Mouse (Mus musculus): Measurements from ENCODE around the gene Srsf5. TPM values are rescaled to one million over a fixed set of nuclear protein-coding genes. Genes with fewer than 3 reads are reported as not detected.
A peak's percentile ranks its signal among the peaks of the same experiment; 100 is the strongest.

Gene Srsf5
- polyA plus RNA-seq, 1 experiment from 2014 or later = 478 TPM

- Histone ChIP-seq H3K36me3 (ENCODE audit: control insufficient read depth, insufficient read depth) (no peaks in the 10 kb centered on the region), H3K4me2 (ENCODE audit: low read length) (no peak overlapping the region), H3K4me1 (replicated peaks; ENCODE audit: control insufficient read depth, insufficient read depth, low read length) (peaks cover 3% of the 10 kb centered on the region; the same call in 1 of the 2 replicates), H3K9ac (replicated peaks; ENCODE audit: low read depth, low read length) (no peak overlapping the region), H3K9me3 (ENCODE audit: control insufficient read depth, low read length) (no peaks in the 10 kb centered on the region), H3K27me3 (replicated peaks; ENCODE audit: control insufficient read depth, insufficient read depth, low read length) (no peaks in the 10 kb centered on the region), H3K27ac (ENCODE audit: low read length) (no peak overlapping the region), H3K4me3 (replicated peaks; ENCODE audit: low read length) (no peak overlapping the region)
- no peak for ATAC-seq
- WGBS = 83% methylated on average over 4 of the region's 4 CpGs
Measured at GRCm38 (mm10) chr12:80986628-80987027, 41.3 kb downstream of the Srsf5 start.

DNA sequence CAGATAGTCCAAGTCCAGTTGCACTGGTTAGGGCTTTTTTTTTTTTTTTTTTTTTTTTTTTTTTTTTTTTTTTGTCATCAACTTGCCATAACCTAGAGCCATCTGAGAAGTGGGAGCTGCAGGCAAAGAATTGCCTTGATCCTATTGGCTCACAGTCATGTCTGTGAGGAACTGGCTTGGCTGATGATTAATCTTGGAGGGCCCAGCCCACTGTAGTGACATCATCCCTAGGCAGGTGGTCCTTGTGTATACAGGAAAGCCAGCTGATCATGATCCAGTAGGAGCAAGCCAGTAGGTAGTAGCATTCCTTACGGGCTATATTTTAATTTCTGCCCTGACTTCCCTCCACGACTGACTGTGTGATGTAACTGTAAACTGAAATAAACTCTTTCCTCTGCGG lies 43.0 kb downstream of the Srsf5 start:
- ATAC-seq = no peak

GRCm38 (mm10) chr12:80990901-80991445 lies 45.7 kb downstream of the Srsf5 start:
- H3K4me1 ChIP-seq (replicated peaks; ENCODE audit: control insufficient read depth, insufficient read depth, low read length) = peaks cover 3% of the 10 kb centered on the region; the same call in 1 of the 2 replicates
- no peaks in the 10 kb centered on the region for H3K27me3 ChIP-seq (replicated peaks; ENCODE audit: control insufficient read depth, insufficient read depth, low read length)
- H3K9ac ChIP-seq (replicated peaks; ENCODE audit: low read depth, low read length) = no peak overlapping the region
- peak; percentile 49 for ATAC-seq
- no peak overlapping the region for H3K27ac ChIP-seq (ENCODE audit: low read length)
- no peak overlapping the region for H3K4me2 ChIP-seq (ENCODE audit: low read length)
- peaks cover 5% of the 10 kb centered on the region; the same call in 1 of the 2 replicates for H3K9me3 ChIP-seq (ENCODE audit: control insufficient read depth, low read length)
- WGBS = 18% methylated on average over 13 of the region's 13 CpGs
- H3K36me3 ChIP-seq (ENCODE audit: control insufficient read depth, insufficient read depth) = no peaks in the 10 kb centered on the region
- no peak overlapping the region for H3K4me3 ChIP-seq (replicated peaks; ENCODE audit: low read length)

More for the DNA sequence above, 43.0 kb downstream of the Srsf5 start:
- peaks cover 3% of the 10 kb centered on the region; the same call in 1 of the 2 replicates for H3K4me1 ChIP-seq (replicated peaks; ENCODE audit: control insufficient read depth, insufficient read depth, low read length)
- H3K27ac ChIP-seq (ENCODE audit: low read length) = no peak overlapping the region
- H3K4me3 ChIP-seq (replicated peaks; ENCODE audit: low read length) = no peak overlapping the region
- H3K36me3 ChIP-seq (ENCODE audit: control insufficient read depth, insufficient read depth) = no peaks in the 10 kb centered on the region
- 84% methylated on average over 3 of the region's 3 CpGs for WGBS
- H3K9ac ChIP-seq (replicated peaks; ENCODE audit: low read depth, low read length) = no peak overlapping the region
- H3K9me3 ChIP-seq (ENCODE audit: control insufficient read depth, low read length) = no peaks in the 10 kb centered on the region
- H3K27me3 ChIP-seq (replicated peaks; ENCODE audit: control insufficient read depth, insufficient read depth, low read length) = no peaks in the 10 kb centered on the region
- H3K4me2 ChIP-seq (ENCODE audit: low read length) = no peak overlapping the region

GRCm38 (mm10) chr12:80991806-80992205 lies 46.5 kb downstream of the Srsf5 start:
- Histone ChIP-seq H3K4me3 (replicated peaks; ENCODE audit: low read length) (no peak overlapping the region), H3K4me1 (replicated peaks; ENCODE audit: control insufficient read depth, insufficient read depth, low read length) (peaks cover 3% of the 10 kb centered on the region; the same call in 1 of the 2 replicates), H3K4me2 (ENCODE audit: low read length) (no peak overlapping the region), H3K9me3 (ENCODE audit: control insufficient read depth, low read length) (peaks cover 6% of the 10 kb centered on the region; the same call in 1 of the 2 replicates), H3K27ac (ENCODE audit: low read length) (no peak overlapping the region), H3K27me3 (replicated peaks; ENCODE audit: control insufficient read depth, insufficient read depth, low read length) (no peaks in the 10 kb centered on the region), H3K9ac (replicated peaks; ENCODE audit: low read depth, low read length) (no peak overlapping the region), H3K36me3 (ENCODE audit: control insufficient read depth, insufficient read depth) (no peaks in the 10 kb centered on the region)
- ATAC-seq = no peak
- WGBS = 85% methylated on average over 10 of the region's 10 CpGs

DNA sequence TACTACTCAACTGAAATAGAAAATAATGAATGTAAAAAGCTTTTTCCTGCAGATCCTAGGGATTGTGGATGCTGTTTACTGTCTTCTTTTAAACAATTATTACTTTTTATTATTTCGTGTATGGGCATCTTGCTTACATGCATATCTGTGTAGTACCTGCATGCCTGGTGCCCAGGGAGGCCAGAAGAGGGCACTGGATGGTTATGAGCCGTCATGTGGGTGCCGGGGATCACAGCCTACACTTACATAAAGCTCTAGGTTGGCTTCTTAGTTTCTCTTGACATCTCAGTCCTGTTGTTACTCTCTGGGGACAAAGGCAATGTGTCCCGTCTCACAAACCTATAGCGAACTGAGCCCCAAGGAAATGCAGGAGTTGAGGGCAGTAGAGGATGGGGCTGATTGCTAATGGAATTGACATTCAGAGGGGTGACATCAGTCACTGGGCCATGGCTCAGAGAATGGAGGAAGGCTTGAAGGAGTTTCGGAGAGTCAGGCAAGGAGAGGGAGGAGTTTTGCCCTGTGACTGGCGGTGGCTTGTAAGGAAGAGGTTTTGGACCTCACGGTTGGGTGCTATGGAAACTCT lies 47.3 kb downstream of the Srsf5 start:
- Histone ChIP-seq H3K9ac (replicated peaks; ENCODE audit: low read depth, low read length) (no peak overlapping the region), H3K4me3 (replicated peaks; ENCODE audit: low read length) (no peak overlapping the region), H3K9me3 (ENCODE audit: control insufficient read depth, low read length) (peaks cover 6% of the 10 kb centered on the region; the same call in 1 of the 2 replicates), H3K27me3 (replicated peaks; ENCODE audit: control insufficient read depth, insufficient read depth, low read length) (no peaks in the 10 kb centered on the region), H3K27ac (ENCODE audit: low read length) (no peak overlapping the region), H3K36me3 (ENCODE audit: control insufficient read depth, insufficient read depth) (no peaks in the 10 kb centered on the region), H3K4me1 (replicated peaks; ENCODE audit: control insufficient read depth, insufficient read depth, low read length) (peaks cover 3% of the 10 kb centered on the region; the same call in 1 of the 2 replicates), H3K4me2 (ENCODE audit: low read length) (no peak overlapping the region)
- ATAC-seq = no peak
- 83% methylated on average over 8 of the region's 8 CpGs for WGBS

GRCm38 (mm10) chr12:80993773-80994172 lies 48.5 kb downstream of the Srsf5 start:
- H3K27me3 ChIP-seq (replicated peaks; ENCODE audit: control insufficient read depth, insufficient read depth, low read length) = 0 out of 2 replicates have a peak, but pooled peaks cover under 1% of the 10 kb centered on the region
- no peak overlapping the region for H3K4me3 ChIP-seq (replicated peaks; ENCODE audit: low read length)
- H3K27ac ChIP-seq (ENCODE audit: low read length) = no peak overlapping the region
- no peak for ATAC-seq
- H3K9ac ChIP-seq (replicated peaks; ENCODE audit: low read depth, low read length) = no peak overlapping the region
- H3K36me3 ChIP-seq (ENCODE audit: control insufficient read depth, insufficient read depth) = no peaks in the 10 kb centered on the region
- peaks cover 7% of the 10 kb centered on the region for H3K4me1 ChIP-seq (replicated peaks; ENCODE audit: control insufficient read depth, insufficient read depth, low read length)
- H3K9me3 ChIP-seq (ENCODE audit: control insufficient read depth, low read length) = peaks cover 6% of the 10 kb centered on the region; the same call in 1 of the 2 replicates
- H3K4me2 ChIP-seq (ENCODE audit: low read length) = no peak overlapping the region
- 73% methylated on average over 1 of the region's 1 CpGs for WGBS

- Histone ChIP-seq H3K36me3 (ENCODE audit: control insufficient read depth, insufficient read depth) (no peaks in the 10 kb centered on the region), H3K4me2 (ENCODE audit: low read length) (no peak overlapping the region)
Measured at GRCm38 (mm10) chr12:80995326-80995725, 50.0 kb downstream of the Srsf5 start.

DNA sequence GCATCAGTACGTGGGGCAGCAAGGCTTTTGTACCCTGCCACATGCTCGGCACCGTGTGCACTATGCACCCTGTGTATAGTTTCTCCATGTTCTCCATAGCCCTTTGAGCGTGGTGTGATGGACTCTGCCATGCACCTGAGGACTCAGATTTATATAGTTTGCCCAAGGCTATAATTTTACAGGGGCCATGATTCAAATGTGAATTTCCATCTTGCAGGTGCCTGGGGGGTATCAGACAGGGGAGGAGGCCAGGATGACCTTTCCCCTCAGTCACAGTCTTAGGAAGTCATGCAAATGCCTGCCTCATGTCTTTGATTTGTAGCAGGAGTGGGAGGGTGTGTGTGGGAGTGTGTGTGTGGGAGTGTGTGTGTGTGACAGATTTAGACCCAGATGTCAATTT lies 52.3 kb downstream of the Srsf5 start:
- no peak overlapping the region for H3K4me2 ChIP-seq (ENCODE audit: low read length)
- H3K9ac ChIP-seq (replicated peaks; ENCODE audit: low read depth, low read length) = no peak overlapping the region
- H3K27me3 ChIP-seq (replicated peaks; ENCODE audit: control insufficient read depth, insufficient read depth, low read length) = peaks cover 14% of the 10 kb centered on the region
- 87% methylated on average over 4 of the region's 4 CpGs for WGBS
- no peak overlapping the region for H3K4me3 ChIP-seq (replicated peaks; ENCODE audit: low read length)
- H3K36me3 ChIP-seq (ENCODE audit: control insufficient read depth, insufficient read depth) = no peaks in the 10 kb centered on the region
- H3K27ac ChIP-seq (ENCODE audit: low read length) = no peak overlapping the region
- peaks cover 6% of the 10 kb centered on the region; the same call in 1 of the 2 replicates for H3K9me3 ChIP-seq (ENCODE audit: control insufficient read depth, low read length)
- peaks cover 11% of the 10 kb centered on the region for H3K4me1 ChIP-seq (replicated peaks; ENCODE audit: control insufficient read depth, insufficient read depth, low read length)
- no peak for ATAC-seq

More at GRCm38 (mm10) chr12:80995326-80995725, 50.0 kb downstream of the Srsf5 start:
- Histone ChIP-seq H3K27me3 (replicated peaks; ENCODE audit: control insufficient read depth, insufficient read depth, low read length) (peaks cover 11% of the 10 kb centered on the region), H3K4me1 (replicated peaks; ENCODE audit: control insufficient read depth, insufficient read depth, low read length) (peaks cover 10% of the 10 kb centered on the region), H3K9ac (replicated peaks; ENCODE audit: low read depth, low read length) (no peak overlapping the region), H3K27ac (ENCODE audit: low read length) (no peak overlapping the region), H3K4me3 (replicated peaks; ENCODE audit: low read length) (no peak overlapping the region), H3K9me3 (ENCODE audit: control insufficient read depth, low read length) (peaks cover 6% of the 10 kb centered on the region; the same call in 1 of the 2 replicates)
- ATAC-seq = no peak
- WGBS = 90% methylated on average over 4 of the region's 4 CpGs

DNA sequence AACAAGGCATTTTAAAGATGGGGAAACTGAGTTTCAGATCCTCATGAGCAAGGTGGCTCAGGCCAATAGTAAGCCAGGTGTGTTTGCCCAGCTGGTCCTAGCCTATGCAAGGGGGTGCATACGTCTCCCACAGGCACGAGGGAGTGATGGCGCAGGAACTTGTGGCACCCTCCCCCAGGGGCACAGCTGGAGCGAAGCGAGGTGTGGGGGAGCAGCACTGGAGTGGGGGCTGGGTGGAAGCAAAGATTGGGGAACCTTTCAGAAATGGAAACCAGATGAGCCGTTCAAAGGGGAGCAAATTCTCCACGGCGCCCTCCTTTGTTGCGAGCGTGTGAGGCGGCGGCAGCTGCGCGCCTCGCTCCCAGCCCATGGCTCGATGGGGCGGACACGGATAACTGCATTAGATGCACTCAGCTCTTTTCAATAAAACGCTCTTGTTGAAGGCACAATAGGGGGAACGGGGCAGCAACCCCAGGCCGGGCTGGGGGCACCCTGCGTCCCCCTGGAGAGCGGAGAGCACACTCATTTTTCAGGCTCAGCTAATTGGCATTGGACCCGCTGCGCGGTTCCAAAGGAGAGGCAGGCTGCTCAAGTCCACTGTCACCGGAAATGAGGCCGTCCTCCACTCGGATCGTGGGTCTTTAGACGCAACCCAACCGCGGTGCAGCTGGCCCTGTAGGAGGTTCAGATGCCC lies 53.4 kb downstream of the Srsf5 start:
- 1% methylated on average over 33 of the region's 33 CpGs for WGBS
- Histone ChIP-seq H3K9ac (replicated peaks; ENCODE audit: low read depth, low read length) (peak overlapping the region; percentile 28), H3K4me2 (ENCODE audit: low read length) (peak overlapping the region; percentile 45), H3K4me3 (replicated peaks; ENCODE audit: low read length) (peak overlapping the region; percentile 30), H3K27me3 (replicated peaks; ENCODE audit: control insufficient read depth, insufficient read depth, low read length) (peaks cover 14% of the 10 kb centered on the region), H3K4me1 (replicated peaks; ENCODE audit: control insufficient read depth, insufficient read depth, low read length) (peaks cover 17% of the 10 kb centered on the region), H3K9me3 (ENCODE audit: control insufficient read depth, low read length) (peaks cover 6% of the 10 kb centered on the region; the same call in 1 of the 2 replicates), H3K27ac (ENCODE audit: low read length) (peak overlapping the region; percentile 14; the same call in 1 of the 2 replicates), H3K36me3 (ENCODE audit: control insufficient read depth, insufficient read depth) (no peaks in the 10 kb centered on the region)
- peak; percentile 59 for ATAC-seq

Measured in forebrain, embryonic 16.5 days (tissue).